Mouse (Mus musculus): ENCODE data around the gene Huwe1.
A peak's percentile ranks its signal among the peaks of the same experiment; 100 is the strongest.

Huwe1 gene

DNA sequence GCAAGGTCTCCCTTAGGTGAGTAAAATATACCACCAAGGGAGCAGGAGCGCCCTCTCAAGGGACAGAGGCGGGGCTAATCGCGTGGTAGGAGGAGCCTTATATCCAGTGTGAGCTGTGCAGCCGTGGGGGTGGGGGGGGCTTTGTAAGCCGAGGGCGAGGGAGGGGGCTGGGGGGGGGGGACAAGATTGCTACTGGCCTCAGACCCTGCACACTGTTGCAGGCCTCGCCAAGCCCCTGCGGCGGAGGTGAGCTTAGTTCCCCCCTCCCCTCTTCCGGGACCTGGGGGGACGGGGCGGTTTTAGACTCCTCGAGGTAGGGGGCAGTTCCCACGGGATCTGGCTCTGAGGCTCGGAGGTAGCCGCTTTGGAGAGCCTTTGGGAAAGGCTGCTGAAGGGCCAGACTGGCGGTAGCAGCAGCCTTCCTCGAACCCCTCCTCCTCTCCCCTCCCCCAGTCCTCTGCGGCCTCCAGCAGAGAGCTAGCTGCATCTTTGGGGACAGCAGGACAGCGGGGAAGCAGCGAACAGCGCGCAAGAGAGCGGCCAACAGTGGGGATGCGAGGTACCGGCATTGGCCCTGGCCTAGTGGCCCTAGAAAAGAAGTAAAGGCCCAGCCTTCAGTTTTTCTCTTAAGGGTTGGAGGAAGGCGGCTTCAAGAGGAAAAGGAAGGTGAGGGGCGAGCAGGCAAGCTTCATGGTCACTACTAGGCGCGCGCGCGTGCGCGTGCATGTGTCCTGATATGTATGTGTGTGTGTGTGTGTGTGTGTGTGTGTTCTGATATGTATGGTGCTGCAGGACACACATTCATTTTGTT lies at the start of gene Huwe1:
Gene Huwe1 (plus strand): TSS at position 107 of the 811 bp plus-strand sequence.
- DNase-seq (ENCODE audit: low read depth in 1 of 2, low spot score in 2 of 2), result peak in 1 of 2 experiments; percentile 13

DNA sequence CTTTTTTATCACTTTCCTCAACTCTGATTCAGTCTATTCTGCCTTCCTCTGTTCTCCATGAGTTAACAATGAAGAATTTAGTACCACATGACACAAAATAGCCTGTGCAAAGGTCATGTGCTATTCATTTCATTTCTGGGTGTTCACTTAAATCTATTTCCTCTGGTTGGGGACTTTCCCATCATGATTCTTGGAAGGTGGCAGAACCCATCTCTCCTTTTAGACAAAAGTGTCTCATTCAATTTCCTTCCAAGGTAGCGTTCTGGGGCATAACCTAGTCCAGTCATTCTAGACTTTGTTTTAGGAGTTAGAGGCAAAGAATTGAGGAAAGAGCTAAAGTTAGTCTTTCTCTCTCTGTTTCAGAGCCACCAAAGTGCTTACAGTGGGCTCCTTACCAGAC lies 20.3 kb upstream of the Huwe1 start:
- no peak for DNase-seq (ENCODE audit: low read depth in 1 of 2, low spot score in 2 of 2)

DNA sequence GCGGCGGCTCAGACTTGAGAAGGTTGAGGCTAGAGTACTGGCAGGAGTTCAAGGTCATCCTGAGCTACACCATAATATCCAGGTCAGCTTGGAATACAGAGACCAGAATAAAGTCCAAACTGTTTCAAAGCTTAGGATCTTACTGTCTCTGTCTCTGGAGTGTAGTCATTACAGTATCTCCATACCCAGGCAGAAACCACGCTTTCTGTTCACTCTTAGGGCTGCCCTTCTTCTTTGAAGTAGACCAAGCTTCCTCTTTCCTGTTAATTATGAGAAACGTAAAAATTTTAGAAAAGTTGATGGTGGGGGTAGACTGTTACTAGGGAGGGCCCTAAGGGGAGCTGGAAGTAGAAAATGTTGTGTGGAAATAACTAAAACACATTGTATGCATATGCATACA lies 17.7 kb upstream of the Huwe1 start:
- DNase-seq (ENCODE audit: low read depth in 1 of 2, low spot score in 2 of 2), result no peak

DNA sequence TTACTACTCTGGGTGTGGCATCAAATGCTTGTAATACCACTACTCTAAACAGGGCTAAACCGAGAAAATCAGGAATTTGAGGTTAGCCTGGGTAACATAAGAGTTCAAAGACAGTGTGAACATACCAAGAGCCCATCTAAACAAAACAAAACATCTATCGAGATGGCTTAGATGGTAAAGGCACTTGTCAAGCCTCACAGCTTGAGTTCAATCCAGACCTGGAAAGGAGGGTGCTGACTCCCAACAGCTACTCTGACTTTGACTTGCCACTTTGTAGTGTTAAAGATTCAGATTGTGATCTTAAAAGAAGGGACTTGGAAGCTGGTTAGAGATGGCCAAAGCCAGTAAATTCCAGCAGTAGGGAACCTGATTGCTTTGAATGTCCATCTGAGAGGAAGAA lies 7.8 kb upstream of the Huwe1 start:
- no peak for DNase-seq (ENCODE audit: low read depth in 1 of 2, low spot score in 2 of 2)

DNA sequence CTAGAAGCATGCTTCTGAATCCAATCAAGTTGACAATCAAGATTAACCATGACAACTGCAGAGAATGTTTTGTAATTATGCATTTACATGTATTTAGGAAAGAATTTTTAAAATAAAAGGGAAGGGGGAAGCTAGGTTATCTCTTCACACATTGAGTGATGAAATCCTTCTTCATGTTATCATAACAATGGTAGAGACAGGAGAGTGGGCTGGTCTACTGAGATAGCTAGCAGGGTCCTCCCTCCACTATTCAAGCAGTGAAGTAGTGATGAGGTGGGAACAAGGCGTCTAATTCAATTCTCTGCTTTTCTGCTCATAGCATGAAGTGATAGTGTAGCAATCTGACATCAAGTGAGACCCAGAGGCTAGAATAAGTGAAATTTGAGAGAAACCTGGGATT lies 2.6 kb upstream of the Huwe1 start:
- DNase-seq (ENCODE audit: low read depth in 1 of 2, low spot score in 2 of 2), result no peak

DNA sequence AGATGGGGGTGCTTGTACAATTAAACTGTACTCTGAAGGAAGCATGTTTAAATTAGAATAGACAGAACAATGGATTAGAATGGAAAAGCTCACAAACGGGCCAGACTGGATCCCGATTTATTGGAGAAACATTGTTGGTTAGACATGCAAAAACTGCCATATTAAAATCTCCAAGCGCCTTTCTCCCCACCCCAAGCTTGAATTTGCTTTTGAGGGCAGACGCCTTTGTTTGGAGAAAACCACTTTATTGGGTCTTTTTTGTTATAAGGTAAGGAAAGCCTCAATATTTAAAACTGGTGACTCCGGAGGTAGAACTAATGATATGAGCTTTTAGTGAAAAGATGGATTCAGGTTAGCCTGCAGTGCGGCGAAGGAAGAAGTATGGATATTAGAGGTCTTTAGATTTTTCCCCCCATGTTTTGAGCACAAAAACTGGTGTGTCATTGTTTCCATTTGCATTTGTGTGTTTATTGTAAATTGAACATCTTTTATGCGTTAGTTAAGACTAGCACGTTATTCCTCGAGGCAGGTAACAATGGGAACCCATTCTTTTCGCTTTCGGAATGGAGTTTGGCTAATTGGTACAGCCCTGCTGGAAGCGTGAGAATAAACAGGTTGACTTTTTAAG lies 1.8 kb downstream of the Huwe1 start:
- DNase-seq (ENCODE audit: low read depth in 1 of 2, low spot score in 2 of 2), result no peak

DNA sequence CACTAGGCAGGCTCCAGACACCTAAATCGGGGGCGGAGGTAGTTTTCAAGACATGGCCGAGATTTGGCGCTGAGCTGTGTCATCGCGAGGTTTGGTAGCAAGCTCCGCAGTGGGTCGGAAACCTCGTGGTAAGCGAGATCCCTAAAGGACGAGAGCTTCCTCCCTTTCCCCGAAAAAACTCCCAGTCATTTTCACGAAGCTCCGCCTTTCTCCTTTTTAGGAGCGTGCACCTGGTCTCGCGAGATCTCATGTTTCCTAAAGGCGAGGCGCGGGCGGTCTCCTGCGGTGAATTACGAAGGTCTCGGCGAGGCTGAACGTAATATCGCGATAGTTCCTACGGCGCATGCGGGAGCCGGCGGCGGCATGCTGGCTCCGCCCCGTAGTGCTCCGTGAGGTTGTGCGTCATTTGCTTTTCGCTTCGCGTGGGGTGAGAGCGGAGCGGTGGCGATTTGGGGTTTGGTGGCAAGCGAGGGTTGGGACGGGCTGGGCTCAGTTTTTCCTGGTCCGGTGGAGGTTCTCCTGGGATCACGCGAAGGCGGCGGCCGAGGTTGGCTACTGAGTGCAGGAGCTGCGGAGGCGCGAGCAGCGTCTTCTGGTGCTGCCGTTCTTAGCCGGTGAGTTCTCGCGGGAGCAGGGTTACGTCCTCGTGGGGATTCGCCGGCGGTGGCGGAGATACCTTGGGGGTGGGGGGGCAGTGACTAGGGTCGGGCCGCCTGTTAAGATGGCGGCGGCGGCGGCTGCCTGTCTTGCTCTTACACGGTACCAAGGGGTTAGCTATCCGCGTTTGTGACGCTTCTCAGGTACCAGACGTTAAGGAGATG lies 2.6 kb downstream of the Huwe1 start:
- peak; percentile 86 to 91 for DNase-seq (ENCODE audit: low read depth in 1 of 2, low spot score in 2 of 2)

DNA sequence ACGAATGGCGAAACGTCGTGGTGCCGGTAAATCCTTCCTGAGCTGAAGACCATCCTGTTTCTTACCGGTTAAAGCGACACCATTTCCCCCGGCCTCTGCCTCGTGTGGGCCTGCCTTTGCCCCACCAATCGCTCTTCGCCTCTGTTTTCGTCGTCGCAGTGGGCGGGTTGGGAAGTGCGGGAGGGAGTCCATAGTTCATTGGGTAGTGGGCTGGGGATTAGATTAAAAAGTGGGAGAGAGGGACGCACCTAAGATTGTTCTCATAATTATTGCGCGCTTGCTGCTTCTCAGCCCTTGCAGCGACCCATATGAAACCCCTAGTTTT lies 3.1 kb downstream of the Huwe1 start:
- no peak for DNase-seq (ENCODE audit: low read depth in 1 of 2, low spot score in 2 of 2)

DNA sequence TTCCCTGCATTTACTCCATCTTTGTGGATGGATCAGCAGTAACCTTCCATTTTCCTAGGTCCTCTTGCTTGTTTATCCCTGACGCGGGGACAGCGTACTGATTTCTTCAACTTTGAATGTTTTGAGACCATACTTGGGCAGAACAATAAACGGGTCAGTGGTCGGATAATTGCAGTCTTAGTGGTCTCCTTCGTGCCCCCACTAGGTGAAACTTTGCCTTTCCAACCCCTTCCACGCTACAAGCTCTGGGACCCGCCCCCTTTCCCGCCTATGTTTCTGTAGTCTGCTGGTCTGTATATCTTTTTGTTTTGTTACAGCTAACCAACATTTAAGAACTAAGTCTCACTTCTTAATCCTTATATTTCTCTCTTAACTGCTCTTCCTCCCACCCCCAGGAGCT lies 3.8 kb downstream of the Huwe1 start:
- no peak for DNase-seq (ENCODE audit: low read depth in 1 of 2, low spot score in 2 of 2)

DNA sequence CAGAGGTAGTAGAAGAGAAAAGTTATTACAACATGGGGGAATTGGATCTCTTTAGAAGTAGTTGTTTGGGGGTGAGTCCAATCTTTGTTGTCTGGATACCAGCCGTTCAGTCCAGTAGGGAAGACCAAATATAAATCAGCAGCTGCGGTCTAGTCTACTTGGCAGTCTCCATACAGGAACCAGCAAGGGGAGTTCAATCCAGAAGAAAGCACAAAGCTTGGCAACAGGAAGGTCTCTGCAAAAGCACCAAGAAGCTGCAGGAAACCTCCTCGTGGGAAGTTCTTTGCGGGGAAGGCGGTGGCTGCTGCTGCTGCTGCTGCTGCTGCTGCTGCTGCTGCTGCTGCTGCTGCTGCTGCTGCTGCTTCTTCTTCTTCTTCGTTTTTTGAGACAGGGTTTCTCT lies 10.9 kb downstream of the Huwe1 start:
- no peak for DNase-seq (ENCODE audit: low read depth in 1 of 2, low spot score in 2 of 2)

DNA sequence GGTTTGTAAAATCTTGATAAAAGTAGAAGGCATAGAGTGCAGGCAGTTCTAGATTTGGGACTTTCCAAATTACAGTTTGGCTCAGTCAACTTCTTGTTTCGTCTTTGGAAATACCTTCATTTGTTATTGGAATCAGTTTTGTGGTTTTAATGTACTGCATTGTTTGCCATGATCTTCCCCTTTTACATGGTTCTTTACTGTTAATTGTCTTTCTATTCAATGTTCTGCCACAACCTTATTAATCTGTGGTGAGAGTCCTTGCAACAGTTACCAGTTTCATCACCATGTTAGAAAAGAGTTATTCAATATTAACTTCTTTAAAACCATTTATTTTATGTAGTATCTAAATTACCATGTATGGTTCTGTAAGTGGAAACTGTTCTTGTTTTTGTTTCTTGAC lies 13.0 kb downstream of the Huwe1 start:
- DNase-seq (ENCODE audit: low read depth in 1 of 2, low spot score in 2 of 2), result no peak

DNA sequence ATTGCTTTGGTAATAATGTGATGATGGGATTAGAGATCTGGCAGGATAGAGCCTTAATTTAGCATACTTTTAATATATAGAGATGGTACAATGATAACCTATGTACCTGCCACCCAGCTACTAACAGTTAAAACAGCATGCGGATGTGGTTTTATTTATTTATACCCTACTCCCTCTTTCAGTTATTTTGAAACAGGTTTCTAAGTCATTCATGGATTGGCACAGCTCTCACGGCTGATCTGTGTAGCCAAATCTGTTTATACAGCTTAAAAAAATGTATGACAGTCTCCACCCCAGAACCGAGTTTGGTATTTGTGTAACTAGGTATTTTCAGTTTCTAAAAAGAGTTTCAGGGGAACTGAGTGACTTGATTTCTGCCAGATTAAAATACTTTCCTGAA lies 17.1 kb downstream of the Huwe1 start:
- DNase-seq (ENCODE audit: low read depth in 1 of 2, low spot score in 2 of 2), result no peak

DNA sequence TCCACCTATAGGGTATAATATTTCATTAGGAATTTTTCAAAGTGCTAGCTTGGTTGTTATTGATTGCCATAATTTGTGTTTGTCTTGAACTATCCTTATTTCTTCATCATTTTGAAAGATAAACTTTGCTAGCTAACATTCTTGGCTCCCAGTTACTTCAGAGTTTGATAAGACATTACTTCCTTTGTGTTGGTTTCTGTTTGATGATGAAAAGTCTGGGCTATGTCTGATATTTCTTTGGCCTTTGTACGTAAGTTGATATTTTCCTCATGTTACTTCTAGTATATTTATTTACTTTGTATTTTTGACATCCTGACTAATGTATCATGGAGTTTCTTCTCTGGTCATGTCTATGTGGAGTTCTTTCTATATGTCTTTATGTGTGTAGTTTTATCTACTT lies 28.4 kb downstream of the Huwe1 start:
- no peak for DNase-seq (ENCODE audit: low read depth in 1 of 2, low spot score in 2 of 2)

DNA sequence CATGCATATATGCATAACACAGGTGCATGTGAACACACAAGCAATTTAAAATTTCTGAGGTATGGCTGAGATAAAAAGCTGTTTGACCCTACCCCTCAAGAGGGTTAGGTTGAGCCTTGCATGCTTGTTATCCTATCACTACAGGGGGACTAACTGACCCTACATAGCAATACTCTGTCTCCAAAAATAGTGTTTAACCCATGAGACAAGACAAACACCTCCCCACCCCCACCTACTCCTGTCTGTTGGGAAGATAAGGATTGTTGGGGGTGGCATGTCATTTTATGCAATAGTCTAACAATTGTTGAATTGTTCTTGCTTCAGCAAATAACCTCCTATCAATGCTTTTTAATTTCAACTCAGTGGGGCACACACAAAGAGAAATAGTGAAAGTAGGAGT lies 30.7 kb downstream of the Huwe1 start:
- no peak for DNase-seq (ENCODE audit: low read depth in 1 of 2, low spot score in 2 of 2)

DNA sequence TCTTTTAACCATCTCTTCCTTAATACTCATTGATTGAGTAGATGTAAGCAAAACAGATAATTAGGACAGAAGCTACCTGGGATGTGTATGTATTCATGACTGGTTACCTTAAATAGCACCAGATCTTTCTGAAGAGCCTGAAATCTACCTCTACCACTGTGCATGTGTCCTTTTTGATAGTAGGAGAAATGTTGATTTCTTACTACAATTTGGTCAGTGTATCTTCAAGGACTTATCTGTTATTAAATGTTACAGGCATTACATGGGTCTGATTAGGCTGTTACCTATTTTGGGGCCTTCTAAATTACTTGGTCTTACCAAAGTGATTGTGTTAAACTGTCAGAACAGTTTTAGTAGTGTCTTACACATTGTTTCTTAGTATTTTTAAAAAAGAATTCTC lies 32.4 kb downstream of the Huwe1 start:
- no peak for DNase-seq (ENCODE audit: low read depth in 1 of 2, low spot score in 2 of 2)

DNA sequence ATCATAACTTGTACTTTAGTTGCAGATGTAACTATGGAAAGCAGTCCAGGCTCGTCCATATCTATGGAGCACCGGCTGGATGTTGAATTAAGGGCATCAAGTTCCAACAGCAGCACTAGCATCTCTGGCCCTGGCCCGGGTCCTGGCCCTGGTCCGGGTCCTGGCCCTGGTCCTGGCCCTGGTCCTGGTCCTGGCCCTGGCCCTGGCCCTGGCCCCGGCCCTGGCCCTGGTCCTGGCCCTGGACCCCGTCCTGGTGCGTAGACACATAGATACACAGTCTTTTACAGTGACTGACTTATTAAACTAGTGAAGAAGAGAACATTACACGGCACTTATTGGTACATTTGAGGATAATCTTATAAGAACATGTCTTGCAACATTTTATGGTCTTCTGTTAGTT lies 58.8 kb downstream of the Huwe1 start:
- DNase-seq (ENCODE audit: low read depth in 1 of 2, low spot score in 2 of 2), result no peak

DNA sequence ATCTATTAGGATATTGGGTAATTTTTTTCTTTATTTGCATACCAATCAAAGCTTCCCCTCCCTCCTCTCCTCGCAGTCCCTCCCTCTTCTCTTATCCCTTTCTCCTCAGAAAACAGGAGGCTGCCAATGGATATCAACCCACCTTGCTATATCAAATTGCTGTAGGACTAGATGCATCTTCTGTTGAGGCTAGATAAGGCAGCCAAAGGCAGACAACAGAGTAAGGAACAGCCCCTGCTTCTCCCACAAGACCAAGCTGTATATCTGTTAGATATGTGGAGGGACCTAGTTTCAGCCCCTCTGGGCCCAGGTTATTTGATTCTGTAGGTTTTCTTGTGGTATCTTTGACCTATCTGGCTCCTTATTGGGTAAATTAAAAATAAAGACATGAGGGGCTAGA lies 110.1 kb downstream of the Huwe1 start:
- DNase-seq (ENCODE audit: low read depth in 1 of 2, low spot score in 2 of 2), result no peak

DNA sequence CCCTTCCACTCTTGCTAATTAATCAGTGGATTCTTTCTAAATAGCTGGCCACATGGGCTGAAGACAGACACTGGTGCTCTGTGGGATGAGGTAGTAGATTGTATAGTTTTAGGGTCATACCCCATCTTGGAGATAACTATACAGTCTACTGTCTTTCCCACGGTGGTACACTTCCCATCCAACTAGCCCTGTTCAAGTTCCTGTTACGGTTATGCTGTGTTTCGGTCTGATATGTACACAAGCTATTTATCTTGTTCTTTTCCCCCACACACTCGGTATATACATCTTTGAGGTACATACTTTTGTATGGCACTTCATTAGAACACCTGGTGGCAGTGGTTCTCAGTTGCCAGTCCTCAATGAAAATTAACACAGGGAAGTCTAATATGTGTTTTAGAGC lies 111.7 kb downstream of the Huwe1 start:
- no peak for DNase-seq (ENCODE audit: low read depth in 1 of 2, low spot score in 2 of 2)

DNA sequence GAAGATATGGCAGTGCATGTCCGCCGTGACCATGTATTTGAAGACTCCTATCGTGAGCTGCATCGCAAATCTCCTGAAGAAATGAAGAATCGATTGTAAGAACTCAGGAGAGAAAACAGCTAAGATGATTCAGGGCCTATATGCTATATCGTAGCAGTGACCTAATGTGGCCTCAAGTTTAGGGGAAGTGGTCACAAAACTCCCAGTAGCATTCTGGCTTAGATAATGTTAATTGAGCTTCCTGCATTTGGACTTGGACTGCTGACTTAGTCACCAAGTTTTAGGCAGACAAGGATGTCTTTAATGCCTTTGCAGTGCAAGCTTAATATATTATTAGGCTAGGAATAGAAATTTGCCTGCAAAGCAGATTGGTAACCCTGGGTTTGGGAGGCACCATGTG lies 128.8 kb downstream of the Huwe1 start:
- DNase-seq (ENCODE audit: low read depth in 1 of 2, low spot score in 2 of 2), result no peak

DNA sequence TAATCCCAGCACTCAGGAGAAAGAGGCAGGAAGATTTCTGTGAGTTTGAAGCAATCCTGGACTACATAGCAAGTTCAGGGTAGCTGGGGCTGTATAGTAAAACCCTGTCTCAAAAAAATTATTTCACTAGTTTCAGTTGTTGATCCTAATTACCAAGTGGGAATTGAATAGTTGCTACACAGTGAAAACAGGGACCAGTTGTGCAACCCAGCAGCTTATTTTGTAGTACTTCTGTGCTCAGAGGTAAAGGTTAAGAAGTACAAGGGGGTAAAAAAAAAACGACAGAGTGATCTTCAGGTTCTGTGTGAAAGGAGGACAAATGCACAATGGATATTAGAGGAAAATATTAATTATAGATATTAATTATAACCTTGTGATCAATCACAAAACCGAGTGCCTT lies 138.2 kb downstream of the Huwe1 start:
- DNase-seq (ENCODE audit: low read depth in 1 of 2, low spot score in 2 of 2), result no peak

DNA sequence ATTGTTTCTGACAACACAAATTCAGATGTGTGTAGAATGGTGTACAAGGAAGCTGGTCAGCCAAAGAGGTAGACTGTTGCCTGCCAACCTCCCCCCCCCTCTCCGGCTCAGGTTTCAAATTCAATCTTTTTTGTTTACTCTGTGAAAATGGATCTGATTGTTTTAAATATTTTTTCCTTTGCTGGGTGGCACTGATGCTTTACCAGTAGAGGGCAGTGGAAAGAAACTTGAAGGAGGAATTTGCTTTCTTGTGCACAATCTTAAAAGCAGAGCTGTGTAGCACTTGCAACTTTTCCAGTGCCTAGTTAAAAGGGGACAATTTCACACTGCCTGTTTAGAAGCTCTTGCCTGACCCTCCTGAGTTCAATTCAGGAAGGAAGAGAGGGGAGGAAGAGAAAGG lies 146.4 kb downstream of the Huwe1 start:
- no peak for DNase-seq (ENCODE audit: low read depth in 1 of 2, low spot score in 2 of 2)

DNA sequence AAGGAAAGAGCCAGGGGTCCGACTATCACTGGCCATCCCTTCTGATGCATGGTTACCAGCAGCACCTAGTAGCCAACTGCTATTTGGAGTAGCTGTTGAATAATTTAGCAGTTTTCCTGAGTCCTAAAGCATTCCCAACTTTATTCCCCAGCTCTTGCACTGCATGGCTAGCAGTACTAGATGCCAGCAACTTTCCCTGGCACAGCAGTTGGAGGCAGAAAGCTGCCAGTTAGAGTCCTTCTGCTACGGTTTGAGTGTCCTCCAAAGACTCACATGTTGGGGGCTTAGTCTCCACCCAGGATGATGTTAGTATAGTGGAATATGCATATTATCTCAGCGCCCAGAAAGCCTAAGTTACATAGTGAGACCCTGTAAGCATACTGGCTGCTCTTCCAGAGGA lies 147.2 kb downstream of the Huwe1 start:
- no peak for DNase-seq (ENCODE audit: low read depth in 1 of 2, low spot score in 2 of 2)

Measured in monocyte, adult 2 months (primary cell).